Mouse (Mus musculus): ENCODE results near the gene Pitpnm3. TPM values are rescaled to one million over a fixed set of nuclear protein-coding genes. Genes with fewer than 3 reads are reported as not detected.

The Pitpnm3 gene
- polyA plus RNA-seq, 1 experiment from 2014 or later: 0.56 TPM

GRCm38 (mm10) chr11:72052221-72052620 is 83.4 kb downstream of the Pitpnm3 start:
- Histone ChIP-seq H3K4me2 (no peak overlapping the region), H3K27me3 (ENCODE audit: control insufficient read depth, insufficient read depth, low read length) (peaks cover 17% of the 10 kb centered on the region), H3K27ac (ENCODE audit: low read depth, low read length) (no peak overlapping the region), H3K4me3 (ENCODE audit: low read depth, low read length) (no peak overlapping the region), H3K36me3 (ENCODE audit: control insufficient read depth, insufficient read depth, low read length) (no peaks in the 10 kb centered on the region), H3K4me1 (ENCODE audit: control insufficient read depth, insufficient read depth, low read length) (peaks cover 7% of the 10 kb centered on the region; the same call in 1 of the 2 replicates), H3K9me3 (ENCODE audit: control insufficient read depth, low read length) (no peaks in the 10 kb centered on the region), H3K9ac (ENCODE audit: low read length) (no peak overlapping the region)
- DNase-seq (ENCODE audit: low spot score, missing footprints) (no peak), ATAC-seq (ENCODE audit: low FRiP score) (no peak)
- 70% methylated on average over 3 of the region's 3 CpGs for WGBS

GRCm38 (mm10) chr11:72050895-72051858 is 84.4 kb downstream of the Pitpnm3 start:
- ATAC-seq (ENCODE audit: low FRiP score): peak; percentile 61; the same call in 1 of the 2 replicates
- Histone ChIP-seq H3K9me3 (ENCODE audit: control insufficient read depth, low read length) (no peaks in the 10 kb centered on the region), H3K27me3 (ENCODE audit: control insufficient read depth, insufficient read depth, low read length) (peaks cover 17% of the 10 kb centered on the region), H3K9ac (ENCODE audit: low read length) (peak overlapping the region; percentile 60), H3K4me2 (peak overlapping the region; percentile 69), H3K36me3 (ENCODE audit: control insufficient read depth, insufficient read depth, low read length) (peaks cover 6% of the 10 kb centered on the region; the same call in 1 of the 2 replicates), H3K4me3 (ENCODE audit: low read depth, low read length) (peak overlapping the region; percentile 38), H3K4me1 (ENCODE audit: control insufficient read depth, insufficient read depth, low read length) (peaks cover 7% of the 10 kb centered on the region; the same call in 1 of the 2 replicates), H3K27ac (ENCODE audit: low read depth, low read length) (no peak overlapping the region)
- DNase-seq (ENCODE audit: low spot score, missing footprints): peak; percentile 93
- 3% methylated on average over 44 of the region's 45 CpGs for WGBS

DNA sequence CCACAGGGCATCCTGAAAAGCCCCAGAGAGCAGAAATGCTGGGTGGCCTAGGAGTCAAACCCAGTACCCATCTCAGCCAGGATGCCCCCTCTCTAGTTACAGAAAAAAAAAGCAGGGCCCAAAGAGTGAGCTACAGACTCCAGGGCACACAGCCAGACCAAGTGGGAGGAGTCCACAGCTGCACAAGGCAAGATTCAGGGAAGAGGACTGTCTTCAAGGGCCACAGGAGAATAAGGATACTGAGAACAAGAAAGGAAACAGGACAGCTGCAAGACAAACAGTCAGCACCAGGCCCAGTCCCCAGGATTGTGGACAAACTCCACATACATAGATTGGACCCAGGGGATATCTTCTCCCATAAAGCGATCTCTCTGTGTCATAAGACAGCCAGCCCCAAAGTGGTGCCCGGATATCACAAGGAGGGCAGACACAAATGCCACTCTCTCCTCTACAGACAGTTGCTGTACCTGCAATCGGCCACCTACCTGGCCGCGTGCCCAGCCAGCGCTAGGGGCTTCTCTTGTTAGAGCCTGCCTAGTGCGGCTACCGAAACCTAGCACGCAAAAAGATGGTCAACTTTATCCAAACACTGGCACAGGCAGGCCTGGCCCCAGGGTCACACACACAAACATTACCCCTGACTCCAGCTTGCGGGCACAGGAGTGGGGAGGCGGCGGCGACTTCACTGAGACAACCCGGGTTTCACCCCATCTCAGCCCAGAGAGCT is 85.2 kb downstream of the Pitpnm3 start:
- peak overlapping the region; percentile 69 for H3K4me2 ChIP-seq
- H3K27ac ChIP-seq (ENCODE audit: low read depth, low read length): no peak overlapping the region
- no peaks in the 10 kb centered on the region for H3K9me3 ChIP-seq (ENCODE audit: control insufficient read depth, low read length)
- DNase-seq (ENCODE audit: low spot score, missing footprints) (peak; percentile 88), ATAC-seq (ENCODE audit: low FRiP score) (peak; percentile 28; the same call in 1 of the 2 replicates)
- H3K4me1 ChIP-seq (ENCODE audit: control insufficient read depth, insufficient read depth, low read length): peaks cover 7% of the 10 kb centered on the region; the same call in 1 of the 2 replicates
- WGBS: 24% methylated on average over 14 of the region's 14 CpGs
- peak overlapping the region; percentile 60 for H3K9ac ChIP-seq (ENCODE audit: low read length)
- H3K36me3 ChIP-seq (ENCODE audit: control insufficient read depth, insufficient read depth, low read length): peaks cover 10% of the 10 kb centered on the region; the same call in 1 of the 2 replicates
- peaks cover 17% of the 10 kb centered on the region for H3K27me3 ChIP-seq (ENCODE audit: control insufficient read depth, insufficient read depth, low read length)
- H3K4me3 ChIP-seq (ENCODE audit: low read depth, low read length): peak overlapping the region; percentile 38

GRCm38 (mm10) chr11:72049171-72049759 is 86.3 kb downstream of the Pitpnm3 start:
- ATAC-seq (ENCODE audit: low FRiP score) (no peak), DNase-seq (ENCODE audit: low spot score, missing footprints) (no peak)
- WGBS: 74% methylated on average over 8 of the region's 8 CpGs
- Histone ChIP-seq H3K36me3 (ENCODE audit: control insufficient read depth, insufficient read depth, low read length) (peaks cover 15% of the 10 kb centered on the region; the same call in 1 of the 2 replicates), H3K4me3 (ENCODE audit: low read depth, low read length) (no peak overlapping the region), H3K4me2 (no peak overlapping the region), H3K4me1 (ENCODE audit: control insufficient read depth, insufficient read depth, low read length) (peaks cover 11% of the 10 kb centered on the region; the same call in 1 of the 2 replicates), H3K27ac (ENCODE audit: low read depth, low read length) (no peak overlapping the region), H3K9me3 (ENCODE audit: control insufficient read depth, low read length) (no peaks in the 10 kb centered on the region), H3K27me3 (ENCODE audit: control insufficient read depth, insufficient read depth, low read length) (peaks cover 17% of the 10 kb centered on the region), H3K9ac (ENCODE audit: low read length) (no peak overlapping the region)

GRCm38 (mm10) chr11:72048730-72049129 is 86.8 kb downstream of the Pitpnm3 start:
- Histone ChIP-seq H3K36me3 (ENCODE audit: control insufficient read depth, insufficient read depth, low read length) (peaks cover 15% of the 10 kb centered on the region; the same call in 1 of the 2 replicates), H3K27me3 (ENCODE audit: control insufficient read depth, insufficient read depth, low read length) (peaks cover 17% of the 10 kb centered on the region), H3K4me2 (no peak overlapping the region), H3K9me3 (ENCODE audit: control insufficient read depth, low read length) (no peaks in the 10 kb centered on the region), H3K4me1 (ENCODE audit: control insufficient read depth, insufficient read depth, low read length) (peaks cover 16% of the 10 kb centered on the region), H3K27ac (ENCODE audit: low read depth, low read length) (no peak overlapping the region), H3K4me3 (ENCODE audit: low read depth, low read length) (no peak overlapping the region), H3K9ac (ENCODE audit: low read length) (no peak overlapping the region)
- 56% methylated on average over 6 of the region's 6 CpGs for WGBS
- ATAC-seq (ENCODE audit: low FRiP score) (no peak), DNase-seq (ENCODE audit: low spot score, missing footprints) (no peak)

DNA sequence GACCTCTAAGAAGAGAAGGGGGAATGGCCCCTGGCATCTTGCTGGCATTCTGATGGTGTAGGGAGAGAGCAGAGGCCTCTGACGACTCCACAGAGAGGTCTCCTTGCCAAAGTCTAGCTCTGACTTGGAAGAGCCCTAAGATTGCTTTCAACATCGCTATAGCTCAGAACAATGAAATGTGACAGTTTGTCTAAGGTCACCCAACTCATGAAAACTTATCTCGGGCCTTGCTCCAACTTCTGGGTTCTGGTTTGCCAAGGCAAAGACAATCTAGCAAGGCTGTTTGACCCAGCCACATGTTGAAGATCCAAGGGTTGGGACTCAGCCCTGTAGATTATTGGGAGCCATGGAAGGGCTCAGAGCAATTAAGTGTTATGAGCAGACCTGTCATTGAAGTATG is 91.3 kb downstream of the Pitpnm3 start:
- DNase-seq (ENCODE audit: low spot score, missing footprints) (no peak), ATAC-seq (ENCODE audit: low FRiP score) (no peak)
- H3K9me3 ChIP-seq (ENCODE audit: control insufficient read depth, low read length): no peaks in the 10 kb centered on the region
- peaks cover 15% of the 10 kb centered on the region; the same call in 1 of the 2 replicates for H3K36me3 ChIP-seq (ENCODE audit: control insufficient read depth, insufficient read depth, low read length)
- no peak overlapping the region for H3K9ac ChIP-seq (ENCODE audit: low read length)
- no peak overlapping the region for H3K4me3 ChIP-seq (ENCODE audit: low read depth, low read length)
- H3K4me2 ChIP-seq: peak overlapping the region; percentile 87
- WGBS: 92% methylated on average over 3 of the region's 3 CpGs
- H3K4me1 ChIP-seq (ENCODE audit: control insufficient read depth, insufficient read depth, low read length): peaks cover 38% of the 10 kb centered on the region
- H3K27ac ChIP-seq (ENCODE audit: low read depth, low read length): no peak overlapping the region
- no peaks in the 10 kb centered on the region for H3K27me3 ChIP-seq (ENCODE audit: control insufficient read depth, insufficient read depth, low read length)

- under 1% methylated on average over 14 of the region's 14 CpGs for WGBS
- no peak for ATAC-seq (ENCODE audit: low FRiP score)
- Histone ChIP-seq H3K27ac (ENCODE audit: low read depth, low read length) (no peak overlapping the region), H3K4me2 (peak overlapping the region; percentile 87), H3K9ac (ENCODE audit: low read length) (peak overlapping the region; percentile 73), H3K4me3 (ENCODE audit: low read depth, low read length) (peak overlapping the region; percentile 66), H3K27me3 (ENCODE audit: control insufficient read depth, insufficient read depth, low read length) (no peaks in the 10 kb centered on the region), H3K36me3 (ENCODE audit: control insufficient read depth, insufficient read depth, low read length) (peaks cover 15% of the 10 kb centered on the region; the same call in 1 of the 2 replicates), H3K4me1 (ENCODE audit: control insufficient read depth, insufficient read depth, low read length) (peaks cover 43% of the 10 kb centered on the region), H3K9me3 (ENCODE audit: control insufficient read depth, low read length) (no peaks in the 10 kb centered on the region)
- peak; percentile 88 for DNase-seq (ENCODE audit: low spot score, missing footprints)
Measured at GRCm38 (mm10) chr11:72042631-72043030, 92.9 kb downstream of the Pitpnm3 start.

- Histone ChIP-seq H3K9ac (ENCODE audit: low read length) (peak within 1 kb of the TSS; percentile 76), H3K36me3 (ENCODE audit: control insufficient read depth, insufficient read depth, low read length) (peaks cover 15% of the 10 kb centered on the region; the same call in 1 of the 2 replicates), H3K9me3 (ENCODE audit: control insufficient read depth, low read length) (no peaks in the 10 kb centered on the region), H3K27me3 (ENCODE audit: control insufficient read depth, insufficient read depth, low read length) (peaks cover 3% of the 10 kb centered on the region; the same call in 1 of the 2 replicates), H3K4me3 (ENCODE audit: low read depth, low read length) (peak within 1 kb of the TSS; percentile 66), H3K27ac (ENCODE audit: low read depth, low read length) (peak within 1 kb of the TSS; percentile 65), H3K4me2 (peak within 1 kb of the TSS; percentile 87), H3K4me1 (ENCODE audit: control insufficient read depth, insufficient read depth, low read length) (peaks cover 43% of the 10 kb centered on the region)
- under 1% methylated on average over 52 of the region's 52 CpGs for WGBS
- ATAC-seq (ENCODE audit: low FRiP score): peak; percentile 93
- DNase-seq (ENCODE audit: low spot score, missing footprints): peak; percentile 99
Measured at GRCm38 (mm10) chr11:72041768-72042607, 93.6 kb downstream of the Pitpnm3 start, which contains the start of gene Pimreg. Gene Pimreg (plus strand): TSS chr11:72042032.

All from midbrain, embryonic 11.5 days (tissue).